Mouse (Mus musculus) WW6 (cell line): ENCODE results near the gene Nt5c1a.

Experiments
- DNase-seq: peaks from one replicate; pipeline ENCODE4 v3.0.0-alpha.2; 2013; ENCODE audit warnings: low read depth, low spot score

Gene Nt5c1a

DNA sequence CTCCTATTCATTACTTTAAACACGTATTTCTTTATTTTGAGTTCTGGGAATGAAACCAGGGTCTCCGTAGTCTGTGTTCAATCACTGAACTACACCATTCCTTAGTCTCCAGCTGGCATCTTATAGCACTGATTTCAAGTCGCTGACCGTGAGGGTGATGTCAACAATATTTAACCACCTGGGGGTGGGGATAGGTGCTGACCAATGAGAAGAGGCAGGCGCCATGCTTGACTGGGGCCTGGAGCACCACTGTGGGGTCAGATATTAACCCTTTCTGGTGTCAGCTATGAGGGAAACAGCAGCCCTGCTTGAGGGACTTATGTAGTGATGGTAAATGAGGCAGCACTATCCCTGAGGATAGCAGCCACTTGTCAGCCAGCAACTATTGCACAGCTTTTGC lies 10.1 kb downstream of the Nt5c1a start:
- no peak for DNase-seq

DNA sequence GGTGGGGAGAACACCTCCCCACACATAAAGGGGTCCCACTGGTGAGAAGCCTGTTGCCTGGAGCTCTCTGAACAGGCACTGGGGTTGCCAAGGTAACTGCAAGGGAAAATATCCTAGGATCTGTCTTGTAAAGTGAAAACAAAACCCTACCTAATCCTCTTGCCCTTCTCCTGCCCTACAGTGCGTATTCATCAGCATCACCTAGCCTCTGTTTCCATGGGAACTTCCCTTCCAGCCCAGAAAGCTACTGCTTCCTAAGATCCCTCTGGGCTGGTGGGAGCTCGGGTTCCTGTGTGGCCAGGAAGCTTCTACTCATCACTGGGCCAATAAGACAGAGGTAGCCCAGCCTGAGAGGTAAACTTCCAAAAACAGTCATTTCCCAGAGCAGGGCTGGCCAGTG lies 11.0 kb downstream of the Nt5c1a start:
- DNase-seq = no peak

DNA sequence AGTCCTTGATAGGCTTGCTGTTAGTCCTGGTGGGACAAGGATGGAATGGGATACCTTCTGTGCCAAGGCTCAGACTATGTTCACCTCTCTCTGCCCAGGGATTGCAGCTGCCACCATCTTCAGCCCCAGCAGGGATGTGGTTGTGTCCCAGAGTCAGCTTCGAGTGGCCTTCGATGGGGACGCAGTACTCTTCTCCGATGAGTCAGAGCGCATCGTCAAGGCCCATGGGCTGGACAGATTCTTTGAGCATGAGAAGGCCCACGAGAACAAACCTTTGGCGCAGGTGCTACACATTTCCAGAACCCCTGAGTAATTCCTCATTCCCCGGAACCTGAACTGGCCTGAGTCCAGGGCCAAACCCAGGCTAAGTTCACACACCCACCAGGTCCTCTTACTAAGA lies 12.7 kb downstream of the Nt5c1a start:
- DNase-seq = no peak

DNA sequence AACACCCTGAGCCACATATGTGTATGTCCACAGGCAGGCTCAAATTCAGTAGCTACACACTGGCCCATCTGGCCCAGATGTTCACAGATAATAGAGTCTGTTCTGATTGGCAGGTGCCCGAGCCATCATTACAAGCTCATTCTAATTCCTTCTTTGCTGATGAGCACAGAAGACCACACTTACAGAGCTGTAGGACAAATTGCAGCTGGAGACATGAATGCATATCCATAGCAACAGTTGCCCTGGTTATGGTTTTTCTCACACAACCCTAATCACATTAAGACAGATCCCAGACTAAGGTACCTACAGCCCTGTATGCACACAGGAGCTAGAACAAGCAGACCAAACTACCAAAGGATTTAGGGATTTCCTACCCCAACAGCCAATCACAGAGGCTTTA lies 14.1 kb downstream of the Nt5c1a start:
- no peak for DNase-seq

DNA sequence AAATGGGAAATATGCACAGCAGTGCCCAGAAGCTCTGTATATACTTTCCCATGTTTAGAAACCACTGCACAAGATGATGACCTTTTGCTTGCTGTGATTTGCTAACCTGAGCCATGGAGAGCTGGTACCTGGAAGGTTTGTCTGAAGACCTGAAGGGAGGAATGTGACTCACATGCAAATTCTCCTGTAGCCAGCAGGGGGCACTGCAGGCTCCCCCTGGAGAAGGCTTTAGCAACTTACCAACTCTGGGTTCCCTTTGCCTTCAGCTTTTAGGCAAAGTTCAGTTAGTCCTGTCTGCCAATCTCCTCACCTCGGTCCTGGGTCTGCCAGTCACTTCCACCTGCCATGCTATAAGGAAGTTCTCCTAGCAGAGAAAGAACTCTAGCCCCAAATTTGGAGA lies 15.5 kb downstream of the Nt5c1a start:
- no peak for DNase-seq

DNA sequence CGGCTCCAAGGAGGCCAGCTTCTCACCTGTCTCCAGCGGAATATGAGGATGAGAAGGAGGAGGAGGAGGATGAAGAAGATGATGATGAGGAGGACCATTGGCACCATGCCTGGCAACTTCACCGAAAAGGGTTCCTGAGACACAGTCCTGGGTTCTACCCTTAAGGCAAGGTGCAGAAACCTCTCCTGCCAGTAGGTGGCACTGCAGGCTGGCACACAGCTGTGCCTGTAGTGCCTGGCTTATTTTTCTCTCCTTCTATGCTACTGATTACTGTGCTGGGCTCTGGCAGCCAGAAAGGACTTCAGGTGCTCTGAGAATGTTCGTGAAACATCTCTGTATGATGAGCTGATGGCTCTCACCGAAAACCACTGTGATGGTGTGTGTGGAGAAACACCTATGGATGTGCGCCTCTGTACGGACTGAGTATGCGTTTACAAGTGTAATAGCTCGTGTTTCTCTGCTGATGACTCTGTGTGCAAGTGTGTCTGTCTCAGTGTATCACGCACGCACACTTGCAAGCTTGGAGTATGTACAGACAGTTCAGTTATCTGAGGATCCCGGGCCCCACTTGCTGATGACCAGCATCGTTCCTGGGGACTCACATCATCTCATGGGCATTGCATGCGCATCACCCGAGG lies 18.5 kb downstream of the Nt5c1a start:
- DNase-seq = peak; percentile 40

DNA sequence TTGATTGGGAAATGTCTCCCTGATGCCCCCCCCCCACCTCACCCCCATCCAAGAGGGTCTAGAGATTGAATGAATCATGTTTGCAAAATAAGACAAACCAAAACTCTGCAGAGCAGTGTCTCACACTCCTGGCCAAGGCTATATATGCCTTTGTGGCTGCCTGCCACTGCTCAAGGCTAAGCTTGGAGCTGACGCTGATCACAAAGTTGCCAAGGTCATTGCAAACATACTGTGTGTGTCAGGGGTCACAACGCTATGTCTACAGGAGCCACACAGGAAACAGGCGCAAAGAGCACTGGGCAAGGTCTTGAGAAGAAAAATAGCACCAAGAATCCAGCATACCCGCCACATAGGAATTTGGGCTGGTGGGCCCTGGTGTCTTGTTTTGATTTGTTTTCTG lies 19.3 kb downstream of the Nt5c1a start:
- no peak for DNase-seq

DNA sequence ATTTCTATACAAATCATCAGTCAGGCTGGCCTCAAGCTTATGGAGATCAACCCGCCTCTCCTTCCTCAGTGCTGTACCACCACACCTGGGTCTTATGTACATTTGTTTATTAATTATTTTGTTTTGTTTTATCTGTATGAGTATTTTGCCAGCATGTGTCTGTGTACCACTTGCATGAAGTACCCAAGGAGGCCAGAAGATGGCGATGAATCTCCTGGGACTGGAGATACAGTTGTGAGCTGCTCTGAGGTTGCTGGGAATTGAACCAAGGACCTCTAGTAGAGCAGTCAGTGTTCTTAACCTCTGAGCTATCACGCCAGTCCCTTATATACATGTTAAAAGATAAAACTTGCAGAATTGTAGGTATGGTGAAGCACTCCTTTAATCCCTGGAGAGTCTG lies 22.0 kb downstream of the Nt5c1a start:
- no peak for DNase-seq

DNA sequence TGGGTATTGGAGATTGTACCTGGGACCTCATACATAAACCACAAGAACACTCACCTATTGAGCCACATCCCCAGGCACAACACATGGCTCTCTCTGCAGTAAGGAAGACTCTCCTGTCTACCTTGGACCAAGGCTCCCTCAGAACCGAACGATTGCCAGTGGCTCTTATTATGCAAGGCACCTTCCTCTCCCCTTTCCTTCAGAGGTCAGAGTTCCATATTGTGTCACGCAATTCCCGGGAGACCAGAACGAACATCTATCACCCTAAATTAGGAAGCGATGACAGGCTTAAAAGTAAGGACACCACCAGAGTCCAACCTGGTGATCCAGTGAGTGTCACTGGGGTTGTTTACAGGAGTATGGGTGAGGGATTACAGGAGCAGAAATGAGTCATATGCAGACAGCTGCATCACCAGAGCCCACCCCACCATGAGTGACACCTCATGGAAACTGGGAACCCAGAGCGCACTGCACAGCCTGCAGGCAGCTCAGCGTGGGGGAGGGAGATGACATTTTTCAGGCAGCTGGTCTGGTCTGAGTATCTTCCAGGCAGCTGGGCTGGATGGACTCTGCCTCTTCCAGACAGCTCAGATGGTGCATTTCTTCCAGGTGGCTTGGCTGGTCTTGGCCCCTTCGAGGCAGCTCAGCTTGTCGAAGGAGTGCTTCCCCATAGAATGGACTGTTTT lies 24.6 kb downstream of the Nt5c1a start:
- no peak for DNase-seq

DNA sequence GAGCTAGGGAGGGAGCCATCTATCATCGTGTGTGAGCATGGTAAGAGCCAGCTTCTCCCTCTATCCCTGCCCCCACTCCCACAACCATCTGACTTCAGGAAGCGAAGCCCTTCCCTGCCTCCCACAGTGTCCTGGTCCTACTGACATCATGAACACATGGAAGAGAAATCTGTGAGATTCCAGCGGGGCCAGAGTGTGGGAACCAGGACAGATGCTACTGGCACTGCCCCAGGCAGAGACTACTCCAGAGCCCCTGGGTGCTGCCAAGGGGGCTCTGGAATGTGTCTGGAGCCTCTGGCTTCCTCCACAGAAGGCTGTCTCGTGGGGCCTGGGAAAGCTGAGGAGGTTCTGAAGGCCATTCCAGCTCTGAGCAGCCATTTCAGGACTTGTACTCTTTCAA lies 26.4 kb downstream of the Nt5c1a start:
- DNase-seq = no peak

DNA sequence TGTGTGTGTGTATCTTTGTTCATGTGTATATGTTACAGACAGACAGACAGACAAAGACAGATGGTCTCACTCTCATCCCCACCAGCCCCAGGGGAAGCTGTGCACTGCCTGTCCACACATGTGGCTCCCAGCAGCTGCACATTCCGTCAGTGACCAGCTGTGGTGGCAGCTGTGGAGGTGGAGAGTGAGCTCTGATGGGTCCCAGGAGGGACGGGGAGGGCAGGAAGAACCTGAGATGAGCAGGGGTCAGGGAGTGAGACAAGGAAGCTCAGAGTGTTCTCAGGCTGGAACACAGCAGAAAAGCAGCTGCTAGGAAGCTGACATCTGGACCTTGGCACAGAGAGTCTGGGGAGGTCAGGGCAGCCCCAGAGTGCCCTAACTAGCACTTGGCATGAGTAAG lies 27.0 kb downstream of the Nt5c1a start:
- no peak for DNase-seq

DNA sequence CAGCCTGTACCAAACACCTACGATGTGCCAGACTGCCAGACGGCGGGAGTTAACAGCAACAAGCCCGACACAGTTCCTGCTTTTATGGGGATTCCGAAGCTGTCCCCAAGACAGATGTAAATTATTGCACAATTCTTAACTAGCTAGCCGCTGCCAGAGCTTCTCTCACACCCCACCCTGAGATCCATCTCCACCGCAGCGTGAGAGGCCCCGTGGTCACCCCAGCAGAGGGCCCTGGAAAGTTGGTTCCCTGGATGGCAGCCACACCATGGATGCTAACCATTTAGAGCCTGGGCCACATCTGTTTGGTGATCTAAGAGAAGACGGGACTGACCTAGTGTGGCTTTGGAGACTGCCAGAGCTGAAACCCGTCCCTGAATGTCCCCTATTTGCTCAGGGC lies 27.9 kb downstream of the Nt5c1a start:
- no peak for DNase-seq

DNA sequence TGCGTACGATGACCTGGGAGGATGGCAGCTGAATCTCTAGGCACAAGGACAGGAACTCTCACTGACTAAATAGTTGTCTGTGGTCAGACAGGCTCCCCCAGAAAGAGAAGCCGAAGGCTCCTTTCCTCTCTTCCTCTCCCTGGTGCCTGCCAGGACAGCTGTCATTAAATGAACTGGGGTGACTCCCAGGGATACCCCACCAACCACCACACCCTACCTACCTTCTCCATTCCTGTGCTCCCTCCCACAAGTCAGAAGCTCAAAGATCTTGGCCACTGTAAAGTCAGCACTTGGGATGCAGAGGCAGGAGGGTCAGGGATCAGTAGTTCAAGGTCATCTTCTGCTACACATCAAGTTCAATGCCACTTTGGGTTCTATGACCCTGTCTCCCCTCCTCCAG lies 31.5 kb downstream of the Nt5c1a start:
- DNase-seq = no peak

DNA sequence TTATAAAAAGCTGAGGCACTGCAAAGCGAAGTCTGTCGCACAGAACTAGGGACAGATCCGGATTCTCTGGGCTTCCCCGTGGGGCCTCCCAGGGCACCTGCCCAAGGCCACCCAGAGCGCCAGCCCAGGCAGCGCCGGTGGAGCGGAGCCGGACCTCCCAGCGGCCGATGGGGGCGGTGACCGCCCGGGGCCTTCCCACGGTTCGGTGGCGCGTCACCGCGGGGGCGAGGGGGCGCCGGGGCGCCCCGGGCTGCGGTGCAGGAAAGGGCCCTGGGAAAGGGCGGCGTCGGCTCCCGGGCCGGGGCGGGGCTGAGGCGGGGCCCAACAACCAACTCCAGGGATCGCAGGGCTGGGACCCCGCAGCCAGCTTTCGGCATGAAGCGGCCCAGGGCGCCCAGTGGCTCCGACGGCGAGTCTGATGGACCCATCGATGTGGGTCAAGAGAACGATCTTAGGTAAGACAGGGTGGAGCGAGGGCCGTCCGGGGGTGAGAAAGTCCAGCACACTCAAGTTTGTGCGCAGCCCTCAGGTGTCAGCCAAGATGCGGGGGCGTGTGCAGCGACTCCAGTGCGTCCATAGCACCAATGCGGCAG lies 32.3 kb downstream of the Nt5c1a start, which contains the start of gene Heyl:
Gene Heyl, plus strand, starts transcription at position 65 of the 593 bp plus-strand sequence.
- no peak for DNase-seq

DNA sequence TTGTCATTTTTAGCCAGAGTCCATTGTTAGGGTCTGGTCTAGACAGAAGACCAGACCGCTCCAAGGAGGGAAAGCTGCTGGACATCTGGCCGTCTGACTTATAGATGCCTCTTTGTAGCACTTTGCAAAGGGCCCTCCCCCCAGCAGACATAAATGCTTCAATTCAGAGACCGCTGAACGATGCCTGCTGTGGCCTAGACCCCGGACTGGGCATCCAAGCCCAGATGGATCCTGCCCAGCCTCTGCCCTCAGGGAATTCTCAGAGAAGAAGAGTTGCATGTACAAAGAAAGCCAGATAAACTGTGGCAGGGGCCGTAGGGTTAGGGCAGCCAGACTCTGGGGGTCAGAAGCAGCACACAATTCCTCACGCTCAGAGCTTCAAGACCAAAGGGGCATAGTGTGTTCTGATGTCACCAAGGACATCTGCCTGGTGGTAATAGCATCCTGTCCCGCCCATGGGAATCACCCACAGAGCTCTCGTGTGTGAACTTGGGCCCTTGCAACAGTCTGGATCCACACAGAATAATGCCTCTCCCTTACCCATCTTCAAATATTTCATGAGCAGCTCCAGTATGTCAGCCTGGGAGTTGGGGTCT lies 34.6 kb downstream of the Nt5c1a start:
- no peak for DNase-seq

DNA sequence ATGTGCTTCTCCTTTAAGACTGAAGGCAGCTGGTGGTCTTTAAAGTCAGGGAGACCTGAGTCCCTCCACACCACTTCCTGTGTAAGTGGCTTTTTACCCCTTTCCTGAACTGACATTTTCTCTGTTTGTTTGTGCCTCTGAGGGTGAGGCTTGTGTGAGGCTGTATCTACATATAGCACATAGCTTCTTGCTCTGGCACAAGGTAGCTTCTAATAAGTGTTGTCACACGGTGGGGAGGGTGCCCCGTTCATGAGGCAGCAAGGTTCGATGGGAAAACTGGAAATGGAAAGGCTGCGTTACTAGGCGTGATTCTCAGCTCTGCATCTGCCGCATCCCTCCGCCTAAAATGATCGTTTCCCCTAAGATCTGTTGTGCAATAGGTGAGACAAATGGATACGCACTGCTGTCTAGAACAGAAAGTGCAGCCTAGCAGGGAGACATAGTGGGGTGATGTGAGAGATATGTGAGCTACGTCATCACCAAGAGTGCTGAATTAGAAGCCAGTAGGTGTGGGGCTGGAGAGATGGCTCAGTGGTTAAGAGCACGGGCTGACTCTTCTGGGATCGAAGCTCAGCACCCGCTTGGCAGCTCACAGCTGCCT lies 35.2 kb downstream of the Nt5c1a start:
- DNase-seq = no peak

DNA sequence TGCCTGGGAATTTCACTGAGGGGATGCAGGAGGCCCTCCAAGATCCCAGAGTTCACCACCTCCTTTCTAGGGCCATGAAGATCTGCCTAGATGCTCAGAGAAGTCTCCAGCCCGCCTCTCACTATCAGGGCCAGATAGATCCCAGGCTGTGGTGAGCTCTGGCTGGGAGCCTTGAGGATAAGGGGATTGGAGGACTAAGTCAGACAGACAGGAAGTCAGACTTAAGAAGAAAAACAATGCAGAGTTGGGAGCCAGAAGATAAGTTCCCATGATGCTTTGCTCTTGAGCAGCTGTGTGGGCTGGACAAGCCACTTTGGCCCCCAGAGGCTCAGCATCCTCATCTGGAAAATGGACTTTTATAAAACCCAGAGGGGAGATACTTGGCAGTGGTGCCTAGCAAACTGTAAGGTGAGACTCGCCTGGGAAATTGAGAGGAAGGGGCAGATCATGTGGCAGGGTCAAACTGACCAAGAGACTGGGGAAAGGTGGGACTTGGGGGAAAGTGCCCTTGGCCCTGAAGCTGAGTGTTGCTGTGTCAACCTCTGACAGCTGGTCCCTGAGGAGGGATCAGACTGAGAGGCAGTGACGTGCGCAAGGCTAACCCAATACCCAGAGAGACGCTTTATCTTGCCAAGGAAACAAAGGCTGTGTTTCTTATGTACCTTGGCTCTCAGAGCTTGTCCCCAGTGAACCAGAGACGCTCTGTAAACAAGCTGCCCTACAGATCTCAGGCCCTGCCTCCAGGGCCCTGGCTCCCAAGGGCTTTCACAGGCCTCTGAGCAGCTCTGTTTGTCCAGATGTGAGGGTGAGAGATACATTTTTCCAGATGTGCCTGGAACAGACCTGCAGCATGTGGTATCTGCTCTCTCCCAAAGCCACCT lies 36.3 kb downstream of the Nt5c1a start:
- no peak for DNase-seq

DNA sequence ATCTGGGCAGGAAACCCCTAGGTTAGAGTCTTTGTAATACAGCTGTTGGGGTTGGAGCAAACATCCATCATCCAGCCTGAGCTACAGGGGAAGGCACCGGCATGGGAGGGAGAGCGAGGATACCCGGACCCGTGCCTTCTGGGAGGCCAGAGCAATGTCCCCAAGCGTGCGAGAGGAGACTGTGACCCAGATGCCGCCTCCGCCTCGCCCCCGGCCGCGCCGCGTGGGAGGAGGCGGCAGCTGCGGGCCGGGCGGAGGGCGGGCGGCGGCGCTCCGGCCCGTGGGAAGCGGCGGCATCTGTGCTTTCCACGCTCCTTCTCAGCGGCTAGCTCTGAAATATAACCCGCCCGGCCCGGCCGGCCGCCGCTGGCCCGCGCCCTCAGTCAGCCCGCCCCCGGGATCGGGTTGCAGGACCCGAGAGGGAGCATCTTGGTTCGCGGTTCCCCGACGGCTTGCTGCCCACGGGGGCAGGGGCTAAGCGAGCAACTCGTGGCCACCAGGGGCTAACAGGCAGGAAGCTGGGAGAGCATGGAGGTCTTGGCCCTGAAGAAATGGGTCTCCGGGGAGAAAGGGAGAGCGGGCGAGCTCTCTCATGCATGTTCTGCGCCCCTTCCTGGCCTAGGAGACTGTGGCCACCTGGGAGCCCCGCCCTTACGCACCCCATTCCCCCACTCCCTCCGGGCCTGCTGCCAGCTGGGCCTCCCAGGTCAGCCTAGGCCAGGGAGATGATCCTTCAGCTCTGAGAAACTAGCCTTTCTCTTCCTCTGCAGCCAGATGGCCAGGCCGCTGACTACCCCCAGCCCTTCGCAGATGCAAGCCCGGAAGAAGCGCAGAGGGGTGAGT lies 38.3 kb downstream of the Nt5c1a start:
- no peak for DNase-seq

DNA sequence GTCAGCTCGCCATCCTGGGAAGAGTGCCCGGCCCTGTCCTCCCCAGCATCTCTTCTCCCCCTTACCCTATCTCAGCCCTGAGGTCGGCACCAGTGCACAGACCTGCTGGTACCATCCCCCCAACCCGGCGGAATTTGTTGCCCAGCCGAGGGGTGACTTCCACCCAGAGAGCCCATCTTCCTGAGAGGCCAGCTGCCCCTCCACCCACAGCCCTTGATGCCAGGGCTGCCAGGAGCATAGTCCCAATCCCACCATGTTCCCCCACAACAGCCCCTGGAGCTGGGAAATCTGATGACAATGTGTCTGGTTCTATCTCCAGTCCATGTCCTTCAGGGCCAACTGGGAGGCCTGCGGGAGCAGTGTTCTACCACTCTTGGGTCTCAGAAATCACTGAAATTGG lies 44.9 kb downstream of the Nt5c1a start:
- DNase-seq = no peak

DNA sequence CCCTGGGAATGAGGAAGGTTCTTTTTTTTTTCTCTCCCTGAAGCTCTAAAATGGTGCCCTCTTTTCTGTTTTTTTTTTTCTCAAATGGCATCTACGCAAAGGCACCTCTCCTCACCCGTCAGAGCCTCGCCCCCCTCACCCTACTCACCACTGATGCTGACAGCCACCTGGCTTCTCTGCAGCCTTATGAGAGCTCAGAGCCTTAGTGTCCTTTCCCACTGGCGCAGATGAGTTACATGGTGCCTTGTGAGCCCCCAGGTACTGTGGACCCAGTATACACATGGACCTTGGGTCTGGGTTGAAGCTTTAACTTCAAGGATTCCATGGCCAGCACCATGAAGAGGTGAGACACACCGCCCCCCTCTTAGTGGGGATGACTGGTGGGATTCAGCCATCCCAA lies 45.3 kb downstream of the Nt5c1a start:
- no peak for DNase-seq
